Mouse (Mus musculus): ENCODE data around the gene Olfr1355.
"Not testable (repeated sequence)": the region's sequence is repeated elsewhere in the genome, so short reads cannot be mapped to it uniquely, and the experiment has no call there.

Olfr1355 gene

GRCm38 (mm10) chr10:78875240-78875639 lies at the start of gene Olfr1355:
Olfr1355 (plus strand) TSS chr10:78875540.
- DNase-seq (ENCODE audit: low spot score): no peak

GRCm38 (mm10) chr10:78840456-78840855 lies 34.9 kb upstream of the Olfr1355 start:
- DNase-seq (ENCODE audit: low spot score): not testable (repeated sequence)

- DNase-seq (ENCODE audit: low spot score): no peak
These were observed 23.3 kb upstream of the Olfr1355 start, which contains the start of gene Olfr1356 for GRCm38 (mm10) chr10:78852066-78852465. Olfr1356 (minus strand) TSS chr10:78852166.

DNA sequence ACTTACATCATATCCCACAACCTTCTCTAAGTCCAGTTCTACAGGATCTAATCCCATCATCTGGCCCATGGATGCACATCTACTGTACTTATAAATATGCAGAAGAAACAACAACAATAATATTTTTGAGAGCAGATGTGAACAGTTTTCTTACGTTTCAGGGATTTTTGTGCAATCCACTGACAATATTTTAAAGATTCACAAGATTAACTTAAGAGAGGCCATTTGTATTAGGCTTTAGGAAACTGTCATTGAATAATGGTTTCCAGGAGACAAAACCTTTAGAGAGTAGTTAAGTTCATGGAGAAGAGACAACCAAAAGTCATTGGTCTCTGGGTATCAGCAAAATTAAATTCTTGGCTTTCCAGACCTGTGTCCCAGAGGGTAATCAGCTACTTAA lies 37.5 kb downstream of the Olfr1355 start, which contains the start of gene Olfr1354:
Olfr1354 (plus strand) TSS at position 301 of the 400 bp plus-strand sequence.
- DNase-seq (ENCODE audit: low spot score): not testable (repeated sequence)
